Mouse (Mus musculus) liver, embryonic 14.5 days (tissue): ENCODE data around the gene Stard7. TPM values are rescaled to one million over a fixed set of nuclear protein-coding genes. Genes with fewer than 3 reads are reported as not detected.

ENCODE experiments used
- ATAC-seq: fragments of 200-750 bp; cut with Nextera tagmentation; 2 replicates; pipeline ENCODE4 v1.8.0; 2017; ENCODE audit warnings: moderate number of reproducible peaks, mild to moderate bottlenecking, moderate library complexity; ENCODE audit not compliant: insufficient read depth
- DNase-seq, 3 experiments: peaks; one replicate each; pipeline ENCODE4 v3.0.0-alpha.2; 2012 to 2013; ENCODE audit warnings: low read depth in 3 of 3, low spot score in 3 of 3
- H3K27ac ChIP-seq: fragments of 300-500 bp; sonication (generic); 2 replicates; pipeline ENCODE4 v1.5.1; 2014; ENCODE audit warnings: moderate library complexity, mild to moderate bottlenecking, control low read depth, inconsistent platforms
- H3K27me3 ChIP-seq: fragments of 300-500 bp; sonication (generic); 2 replicates; pipeline ENCODE4 v1.6.1; 2014; ENCODE audit warnings: mild to moderate bottlenecking, low read length, moderate library complexity; ENCODE audit not compliant: control insufficient read depth, insufficient read depth
- H3K36me3 ChIP-seq: fragments of 300-500 bp; sonication (generic); replicated peaks from 2 replicates; pipeline ENCODE4 v1.6.1; 2014; ENCODE audit warnings: low read depth; ENCODE audit not compliant: control insufficient read depth, insufficient read depth
- H3K4me1 ChIP-seq, 2 experiments: fragments of 200-500 bp in 1 of 2; fragments of 300-500 bp in 1 of 2; sonication (generic) in 1 of 2; replicated peaks; 2 replicates each; pipeline ENCODE4 v1.6.1; 2012 to 2014; ENCODE audit warnings: antibody characterized with exemption in 1 of 2, inconsistent platforms in 1 of 2, low read length in 1 of 2; ENCODE audit not compliant: control insufficient read depth in 2 of 2, insufficient read depth in 2 of 2
- H3K4me2 ChIP-seq: fragments of 300-500 bp; sonication (generic); 2 replicates; pipeline ENCODE4 v1.6.1; 2014; ENCODE audit warnings: low read depth, mild to moderate bottlenecking, control low read depth, moderate library complexity
- H3K4me3 ChIP-seq, 2 experiments: fragments of 200-500 bp in 1 of 2; fragments of 300-500 bp in 1 of 2; sonication (generic) in 1 of 2; 2 replicates each; pipeline ENCODE4 v1.5.1; 2012 to 2014; ENCODE audit warnings: low read depth in 2 of 2, low read length in 2 of 2, mild to moderate bottlenecking in 2 of 2, control low read depth in 1 of 2, inconsistent platforms in 1 of 2, moderate library complexity in 1 of 2; ENCODE audit not compliant: insufficient read depth in 1 of 2
- H3K9ac ChIP-seq: fragments of 300-500 bp; sonication (generic); replicated peaks from 2 replicates; pipeline ENCODE4 v1.6.1; 2014; ENCODE audit warnings: mild to moderate bottlenecking, control low read depth, moderate library complexity
- H3K9me3 ChIP-seq: fragments of 300-500 bp; sonication (generic); 2 replicates; pipeline ENCODE4 v1.6.1; 2016; ENCODE audit warnings: low read length, mixed read lengths; ENCODE audit not compliant: control insufficient read depth
- CTCF ChIP-seq: IDR thresholded peaks from 2 replicates; pipeline ENCODE4 v1.5.1; 2016; ENCODE audit warnings: antibody characterized with exemption, low read depth, control low read depth
- EP300 ChIP-seq: IDR thresholded peaks from 2 replicates; pipeline ENCODE4 v1.6.1; 2016; ENCODE audit warnings: antibody characterized with exemption, low read depth
- WGBS: fragments of 180-500 bp; shearing (Covaris S2); extraction: QIAGEN DNeasy Blood & Tissue Kit; methylation state at CpG from one replicate; pipeline ENCODE4 v1.1.7; 2014; ENCODE audit not compliant: insufficient replicate concordance; 5-methylcytosine and 5-hydroxymethylcytosine counted together
- polyA plus RNA-seq, 2 experiments: library from polyadenylated mRNA; depleted of rRNA in 1 of 2; stranded (reverse) in 1 of 2; unstranded in 1 of 2; fragments of >200 nt; fragmentation: Nextera tagmentation in 1 of 2; extraction: Ambion mirVana in 1 of 2; gene quantifications; 2 replicates each; pipeline versions ENCODE4 v1.2.1 to v1.2.3; 2012 to 2014

The Stard7 gene
- polyA plus RNA-seq, 2 experiments = 29.8 to 42.0 TPM

- Histone ChIP-seq H3K4me1 (no peaks in the 10 kb centered on the region), H3K36me3 (peaks cover 5% of the 10 kb centered on the region), H3K4me2 (no peak overlapping the region), H3K9me3 (no peaks in the 10 kb centered on the region), H3K27me3 (no peaks in the 10 kb centered on the region), H3K9ac (no peak overlapping the region), H3K27ac (no peak overlapping the region), H3K4me3 (no peak overlapping the region)
- no peak for ATAC-seq
- TF ChIP-seq CTCF = no peak
- no peak for TF ChIP-seq EP300
- 79% methylated on average over 3 of the region's 3 CpGs for WGBS
- no peak for DNase-seq
Observed at GRCm38 (mm10) chr2:127304609-127305210, 34.7 kb downstream of the Stard7 start.

GRCm38 (mm10) chr2:127306123-127306522 lies 36.1 kb downstream of the Stard7 start:
- H3K27ac ChIP-seq = no peak overlapping the region
- no peak overlapping the region for H3K4me2 ChIP-seq
- no peak overlapping the region for H3K9ac ChIP-seq
- H3K36me3 ChIP-seq = no peaks in the 10 kb centered on the region
- ATAC-seq = no peak
- DNase-seq = no peak
- no peak for TF ChIP-seq EP300
- TF ChIP-seq CTCF = peak; percentile 52; the same call in 1 of the 2 replicates
- no peak overlapping the region for H3K4me3 ChIP-seq
- no peaks in the 10 kb centered on the region for H3K9me3 ChIP-seq
- no peaks in the 10 kb centered on the region for H3K4me1 ChIP-seq
- H3K27me3 ChIP-seq = no peaks in the 10 kb centered on the region

- Histone ChIP-seq H3K4me1 (no peaks in the 10 kb centered on the region), H3K9ac (no peak overlapping the region), H3K36me3 (no peaks in the 10 kb centered on the region), H3K27me3 (no peaks in the 10 kb centered on the region), H3K4me2 (no peak overlapping the region), H3K27ac (no peak overlapping the region), H3K9me3 (no peaks in the 10 kb centered on the region), H3K4me3 (no peak overlapping the region)
- no peak for DNase-seq
- WGBS = 21% methylated on average over 3 of the region's 3 CpGs
- no peak for ATAC-seq
- TF ChIP-seq CTCF = no peak
- no peak for TF ChIP-seq EP300
Observed at GRCm38 (mm10) chr2:127307179-127307578, 37.2 kb downstream of the Stard7 start.

GRCm38 (mm10) chr2:127308660-127309059 lies 38.6 kb downstream of the Stard7 start:
- no peaks in the 10 kb centered on the region for H3K9me3 ChIP-seq
- DNase-seq = no peak
- ATAC-seq = no peak

DNA sequence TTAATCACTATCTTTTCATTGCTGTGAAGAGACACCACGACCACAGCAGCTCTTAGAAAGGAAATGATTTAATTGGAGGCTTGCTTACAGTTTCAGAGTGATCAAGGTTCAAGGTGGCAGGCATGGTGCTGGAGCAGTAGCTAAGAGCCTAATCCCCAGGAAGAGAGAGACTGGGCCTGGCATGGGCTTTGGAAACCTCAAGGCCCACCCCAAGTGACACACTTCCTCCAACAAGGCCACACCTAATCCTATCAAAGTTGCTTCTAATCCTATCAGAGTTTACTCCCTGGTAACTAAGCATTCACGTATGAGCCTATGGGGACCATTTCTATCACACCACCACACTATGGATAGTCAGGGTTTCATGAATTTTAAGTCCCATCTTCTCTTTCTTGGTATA lies 40.2 kb downstream of the Stard7 start:
- H3K9ac ChIP-seq = no peak overlapping the region
- no peak for ATAC-seq
- H3K4me1 ChIP-seq = no peaks in the 10 kb centered on the region
- 13% methylated on average over 2 of the region's 2 CpGs for WGBS
- no peak overlapping the region for H3K27ac ChIP-seq
- no peaks in the 10 kb centered on the region for H3K27me3 ChIP-seq
- no peaks in the 10 kb centered on the region for H3K36me3 ChIP-seq
- no peaks in the 10 kb centered on the region for H3K9me3 ChIP-seq
- no peak overlapping the region for H3K4me3 ChIP-seq
- TF ChIP-seq CTCF = no peak
- no peak for TF ChIP-seq EP300
- no peak for DNase-seq
- no peak overlapping the region for H3K4me2 ChIP-seq

More at GRCm38 (mm10) chr2:127308660-127309059, 38.6 kb downstream of the Stard7 start:
- Histone ChIP-seq H3K27ac (no peak overlapping the region), H3K36me3 (no peaks in the 10 kb centered on the region), H3K9ac (no peak overlapping the region), H3K4me1 (no peaks in the 10 kb centered on the region), H3K27me3 (no peaks in the 10 kb centered on the region), H3K4me3 (no peak overlapping the region), H3K4me2 (no peak overlapping the region)
- WGBS = 75% methylated on average over 2 of the region's 2 CpGs
- TF ChIP-seq EP300 = no peak
- peak; percentile 61 for TF ChIP-seq CTCF
